Mouse (Mus musculus) ES-E14 (cell line): Measurements from ENCODE around the gene Hba-a2.

ENCODE experiments used
- CHD2 ChIP-seq: IDR thresholded peaks from 2 replicates; pipeline ENCODE4 v1.6.1; 2014; ENCODE audit warnings: mild to moderate bottlenecking, low read depth, low read length, inconsistent platforms
- HCFC1 ChIP-seq: IDR thresholded peaks from 2 replicates; pipeline ENCODE4 v1.6.1; 2012; ENCODE audit warnings: low read length, inconsistent platforms, borderline replicate concordance; ENCODE audit not compliant: insufficient read depth
- ZC3H11A ChIP-seq: IDR thresholded peaks from 2 replicates; pipeline ENCODE4 v1.6.1; 2012; ENCODE audit warnings: low read depth, mild to moderate bottlenecking, inconsistent platforms, low read length, borderline replicate concordance
- ZNF384 ChIP-seq: IDR thresholded peaks from 2 replicates; pipeline ENCODE4 v1.6.1; 2012; ENCODE audit warnings: low read depth, low read length, inconsistent platforms

DNA sequence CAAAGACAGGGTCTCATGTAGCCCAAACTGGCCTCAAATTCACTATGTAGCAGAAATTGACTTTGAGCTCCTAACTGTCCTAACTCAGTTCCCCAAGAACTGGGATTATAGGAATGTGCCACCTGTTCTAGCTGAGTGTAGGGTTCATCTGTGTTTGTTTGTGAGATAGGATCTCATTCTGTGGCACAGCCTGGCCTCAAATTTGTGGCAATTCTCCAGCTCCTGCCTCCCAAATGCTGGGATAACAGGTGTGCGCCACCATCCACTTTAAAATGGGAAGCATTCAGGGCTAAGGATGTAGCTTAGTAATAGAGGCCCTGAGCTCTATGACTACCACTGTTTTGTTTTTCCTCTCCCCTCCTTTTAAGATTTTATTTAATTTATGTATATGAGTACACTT, 43.2 kb upstream of the Hba-a2 start:
- TF ChIP-seq ZC3H11A (no peak), HCFC1 (no peak), CHD2 (no peak), ZNF384 (no peak)
